Mouse (Mus musculus) thymus, adult 18-20 months (tissue): ENCODE data around the gene Recql5.

Experiments
- DNase-seq, 2 experiments: peaks; one replicate each; pipeline ENCODE4 v3.0.0; 2022; ENCODE audit warnings: mixed read lengths in 2 of 2

Gene Recql5

DNA sequence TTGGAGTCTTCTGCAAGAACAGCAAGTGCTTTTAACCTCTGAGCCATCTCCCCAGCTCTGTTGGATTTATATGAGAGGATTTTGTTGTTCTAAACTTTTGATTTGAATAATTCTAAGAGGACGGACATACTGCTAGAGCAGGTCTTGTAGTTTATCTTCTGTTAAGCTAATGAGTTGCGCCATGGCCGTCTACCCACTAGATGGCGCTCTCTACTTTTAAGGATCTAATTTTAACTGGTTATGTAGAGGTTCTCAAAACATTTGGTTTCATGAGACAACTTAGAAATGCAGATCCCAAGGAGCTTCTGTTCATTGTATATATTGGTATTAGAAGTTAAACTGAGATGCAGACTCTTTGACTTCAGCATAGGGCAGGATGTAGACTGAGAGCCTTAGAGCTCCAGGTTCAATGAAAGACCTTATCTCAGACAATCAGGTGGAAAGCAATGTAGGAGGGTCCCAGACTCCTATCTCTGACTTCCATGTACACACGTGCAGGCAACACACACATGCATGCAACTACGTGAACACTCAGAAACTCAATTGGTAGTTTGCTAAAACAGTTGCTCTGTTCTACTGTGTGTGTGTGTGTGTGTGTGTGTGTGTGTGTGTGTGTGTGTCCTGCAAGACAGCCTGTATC is 6.5 kb upstream of the Recql5 start:
- DNase-seq: peak in 1 of 2 experiments; percentile 25

DNA sequence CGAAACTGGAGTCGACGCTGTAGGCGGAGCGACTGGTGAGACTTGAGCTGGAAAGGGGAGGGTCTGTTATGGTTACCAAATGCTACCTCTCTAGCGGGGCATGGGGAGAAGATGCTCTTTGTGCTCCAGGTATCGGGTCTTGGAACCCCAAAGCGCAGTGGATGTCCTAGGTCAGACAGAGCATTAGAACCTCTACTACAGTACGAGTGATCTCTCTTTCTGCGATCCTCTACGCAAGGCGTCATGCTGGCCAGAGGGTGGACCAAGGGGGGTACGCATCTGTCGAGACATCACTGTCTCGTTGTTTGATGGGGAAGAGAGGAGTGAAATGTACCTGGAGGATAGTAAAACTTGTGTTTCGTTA is 452 bp upstream of the Recql5 start:
- no peak for DNase-seq

DNA sequence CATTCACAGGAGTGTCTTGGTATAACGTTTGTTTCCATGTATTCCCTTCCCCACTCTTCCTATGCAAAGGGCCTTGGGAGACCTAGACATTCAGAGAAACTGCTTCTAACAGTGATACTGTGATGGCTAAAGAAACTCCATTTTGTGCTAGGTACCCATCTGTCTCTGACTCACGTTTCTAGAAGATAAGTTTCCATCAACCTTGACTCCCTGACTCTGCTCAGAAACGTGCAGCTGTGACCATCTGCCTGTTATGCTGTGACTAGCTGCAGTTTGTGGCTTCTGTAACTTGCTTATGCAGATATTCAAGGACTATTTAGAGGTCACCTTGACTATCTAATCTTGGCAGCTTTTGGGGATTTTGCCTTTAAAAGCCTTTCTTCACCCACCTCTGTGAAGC is 2.0 kb downstream of the Recql5 start:
- no peak for DNase-seq

DNA sequence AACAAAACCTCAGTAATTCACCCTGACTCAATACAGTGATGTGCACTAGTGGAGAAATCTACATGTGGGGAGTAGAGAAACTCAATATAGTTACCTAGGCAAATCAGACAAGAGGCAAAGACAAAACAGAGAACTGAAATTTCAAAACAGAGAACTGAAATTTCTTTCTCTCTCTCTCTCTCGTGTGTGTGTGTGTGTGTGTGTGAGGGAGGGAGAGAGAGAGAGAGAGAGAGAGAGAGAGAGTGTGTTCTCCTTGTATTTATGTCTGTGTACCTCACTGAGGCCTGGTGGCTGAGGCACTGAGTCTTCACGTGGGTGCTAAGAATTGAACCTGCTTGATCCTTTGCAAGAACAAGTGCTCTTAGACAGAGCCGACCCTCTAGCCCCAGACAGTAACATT is 3.5 kb downstream of the Recql5 start:
- DNase-seq: no peak

DNA sequence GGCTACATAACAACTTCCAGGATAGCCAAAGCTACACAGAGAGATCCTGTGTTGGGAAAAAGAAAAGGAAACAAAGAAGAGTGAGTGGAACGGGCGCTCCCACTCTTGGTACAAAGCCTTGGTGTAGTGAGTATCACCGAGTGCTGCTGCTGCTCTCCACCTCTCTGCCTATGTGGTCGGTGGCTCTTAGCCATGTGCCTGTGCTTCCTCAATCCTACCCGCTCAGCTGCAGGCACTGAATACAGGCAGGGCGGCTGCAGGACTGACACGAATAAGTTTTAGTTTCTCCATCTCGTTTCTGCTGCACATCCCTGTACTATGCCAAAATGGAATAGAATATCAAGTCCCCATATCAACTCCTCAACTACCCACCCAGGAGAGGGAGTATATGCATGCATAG is 4.2 kb downstream of the Recql5 start:
- no peak for DNase-seq

DNA sequence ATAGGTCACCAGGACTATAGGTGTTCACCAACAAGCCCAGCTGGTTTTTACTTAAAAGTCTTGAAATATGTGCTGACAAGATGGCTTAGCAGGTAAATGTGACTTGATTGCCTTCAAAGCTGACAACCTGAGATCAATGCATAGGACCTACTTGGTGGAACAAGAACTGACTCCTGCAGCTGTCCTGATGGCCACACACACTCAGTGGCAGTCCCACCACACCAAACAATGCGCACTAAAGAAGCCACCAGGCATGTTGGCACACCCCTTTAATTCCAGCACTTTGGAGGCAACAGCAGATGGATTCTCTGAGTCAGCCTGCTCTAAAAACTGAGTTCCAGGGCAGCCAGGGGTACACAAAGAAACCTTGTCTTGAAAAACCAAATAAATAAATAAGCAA is 11.3 kb downstream of the Recql5 start:
- no peak for DNase-seq

DNA sequence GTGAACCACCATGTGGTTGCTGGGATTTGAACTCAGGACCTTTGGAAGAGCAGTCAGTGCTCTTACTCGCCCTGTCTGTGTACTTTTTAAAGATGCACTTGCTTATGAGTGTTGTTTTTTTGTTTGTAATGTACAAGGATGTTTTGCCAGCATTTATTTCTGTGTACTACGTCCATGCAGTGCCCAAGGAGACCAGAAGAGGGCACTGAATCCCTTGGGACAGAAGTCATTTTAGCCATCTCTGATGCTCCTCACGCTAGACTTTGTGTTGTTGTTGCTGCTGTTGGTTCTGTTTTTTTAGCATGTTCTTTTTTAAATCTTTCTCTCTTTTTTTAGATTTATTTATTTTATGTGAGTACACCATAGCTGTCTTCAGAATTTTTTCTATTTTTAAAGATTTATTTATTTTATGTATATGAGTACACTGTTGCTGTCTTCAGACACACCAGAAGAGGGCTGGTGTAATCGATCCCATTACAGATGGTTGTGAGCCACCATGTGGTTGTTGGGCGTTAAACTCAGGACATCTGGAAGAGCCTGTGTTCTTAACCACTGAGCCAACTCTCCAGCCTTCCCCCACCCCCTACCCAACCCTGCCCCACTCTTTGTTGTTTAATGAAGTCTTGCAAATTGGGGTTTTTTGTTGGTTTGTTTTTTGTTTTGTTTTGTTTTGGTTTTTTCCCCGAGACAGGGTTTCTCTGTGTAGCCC is 13.0 kb downstream of the Recql5 start:
- no peak for DNase-seq

DNA sequence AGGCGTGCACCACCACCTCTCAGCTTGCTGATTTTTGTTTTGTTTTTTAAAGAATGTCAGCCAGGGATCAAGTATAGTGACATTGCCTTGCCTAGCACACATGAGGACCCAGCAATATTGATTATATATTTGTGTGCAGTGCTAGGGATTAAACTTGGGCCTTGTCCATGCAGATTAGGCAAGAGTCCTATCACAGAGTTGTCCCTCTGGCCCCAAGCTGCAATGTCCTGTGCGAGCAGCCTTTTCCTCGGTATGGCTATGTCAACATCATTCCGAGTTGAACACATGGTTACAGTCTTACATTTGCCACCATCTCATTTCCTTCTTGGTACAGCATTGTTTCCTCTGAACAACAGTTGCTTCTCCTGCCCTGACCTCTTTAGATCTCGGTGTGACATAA is 14.2 kb downstream of the Recql5 start:
- no peak for DNase-seq

DNA sequence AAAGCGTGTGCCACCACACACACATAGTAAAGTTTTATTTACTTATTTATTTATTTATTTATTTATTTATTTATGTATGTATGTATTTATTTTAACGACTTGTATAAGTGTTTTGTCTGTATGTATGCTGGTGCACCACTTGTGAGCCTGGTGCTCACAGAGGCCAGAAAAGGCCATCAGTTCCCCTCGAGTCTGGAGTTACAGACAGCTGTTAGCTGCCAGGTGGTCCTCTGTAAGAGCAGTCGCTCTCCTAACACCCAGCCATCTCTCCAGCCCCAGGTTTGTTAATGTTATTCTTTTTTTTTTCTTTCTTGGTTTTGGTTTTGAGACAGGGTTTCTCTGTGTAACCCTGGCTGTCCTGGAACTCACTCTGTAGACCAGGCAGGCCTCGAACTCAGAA is 14.6 kb downstream of the Recql5 start:
- no peak for DNase-seq

DNA sequence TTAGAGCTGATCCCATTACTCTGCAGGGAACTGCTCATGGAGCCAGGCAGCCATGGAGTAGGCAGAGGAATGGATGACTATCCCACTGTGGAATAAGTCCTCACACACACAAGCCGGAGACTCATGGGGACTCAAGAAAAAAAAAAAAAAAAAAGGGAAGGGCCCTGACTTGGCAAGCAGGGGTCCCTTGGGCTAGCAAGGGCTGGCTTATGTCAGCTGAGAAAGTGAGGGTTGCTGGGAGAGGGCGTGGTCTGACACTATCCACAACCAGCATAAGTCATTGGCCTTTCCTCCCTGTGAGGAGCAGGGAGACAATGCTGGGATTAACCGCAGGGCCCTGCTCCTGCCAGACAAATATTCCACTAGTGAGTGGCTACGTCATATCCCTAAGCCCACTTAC is 16.7 kb downstream of the Recql5 start:
- DNase-seq: no peak

DNA sequence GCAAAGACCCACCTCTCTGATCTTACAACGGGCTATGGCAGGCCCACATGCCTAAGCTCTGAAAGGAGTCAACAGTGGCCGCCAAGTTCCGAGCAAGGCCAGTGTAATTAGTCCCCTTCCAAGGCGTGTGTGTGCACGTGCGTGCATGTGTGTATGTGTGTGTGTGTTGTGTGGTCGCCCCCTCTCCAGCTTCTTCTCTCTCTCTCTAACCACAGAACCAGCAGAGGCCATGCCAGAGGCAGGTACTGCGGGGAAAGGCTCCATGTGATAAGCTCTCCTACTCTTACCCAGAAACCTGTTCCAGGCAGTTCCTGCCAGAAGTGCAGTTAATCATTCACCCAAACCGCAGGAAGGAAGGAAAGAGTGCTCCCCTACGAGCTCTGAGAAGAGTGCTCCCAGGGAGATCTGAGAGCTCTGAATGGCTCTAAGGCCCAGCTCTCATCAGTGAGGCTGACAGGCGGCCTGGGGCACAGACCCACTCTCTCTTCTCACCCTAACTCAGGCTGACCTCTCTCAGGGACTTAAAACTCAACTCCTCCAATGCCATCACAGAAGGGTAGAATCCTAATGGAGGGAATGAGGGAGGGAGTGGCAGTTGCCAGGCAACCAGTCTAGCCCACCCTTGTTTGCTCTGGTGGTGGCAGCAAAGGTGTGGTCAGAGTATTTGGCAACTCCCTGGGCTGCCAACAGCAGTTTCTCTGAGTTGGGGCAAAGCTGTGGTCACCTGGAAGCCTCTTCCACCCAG is 21.5 kb downstream of the Recql5 start, which contains the start of gene Smim6:
Gene Smim6 (plus strand): TSS at position 386 of the 745 bp plus-strand sequence.
- DNase-seq: no peak

DNA sequence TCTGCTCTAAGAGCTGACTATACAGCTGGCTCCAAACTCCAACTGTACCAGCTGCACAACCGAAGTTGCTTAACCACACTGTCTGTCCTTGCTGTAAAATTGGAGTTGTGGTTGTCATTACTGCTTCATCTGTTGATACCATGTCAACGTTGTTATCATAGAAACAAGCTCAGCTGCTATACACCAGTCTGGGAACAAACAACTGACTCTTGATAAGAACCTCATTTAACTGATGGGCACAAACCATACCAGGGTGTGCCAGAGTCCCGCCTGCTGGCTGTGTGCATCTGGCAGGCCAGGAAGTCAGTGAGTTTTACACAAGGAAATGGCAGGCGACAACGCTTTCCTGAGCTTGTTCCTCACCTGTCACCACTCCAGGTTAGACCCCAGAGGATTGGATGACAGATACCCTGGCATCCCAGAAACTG is 22.1 kb downstream of the Recql5 start:
- peak in 1 of 2 experiments; percentile 49 for DNase-seq

DNA sequence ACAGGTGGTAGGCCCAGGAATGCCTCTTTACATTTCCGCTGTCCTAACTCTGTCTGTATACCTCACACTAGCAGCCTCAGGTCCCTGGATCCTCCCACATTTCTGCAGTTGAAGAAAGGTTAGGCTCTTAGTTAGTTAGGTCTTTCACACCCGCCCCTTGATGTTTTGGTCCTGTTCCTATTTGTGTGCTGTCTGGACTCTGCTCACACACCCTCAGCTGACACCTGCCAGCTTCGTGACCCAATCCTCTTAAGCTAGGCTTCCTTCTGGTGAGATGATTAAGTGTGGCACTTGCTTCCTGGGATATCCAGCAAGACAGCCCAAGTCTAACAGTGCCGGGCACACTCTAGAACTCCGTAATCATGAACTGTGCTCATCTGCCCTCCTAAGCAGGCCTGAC is 26.8 kb downstream of the Recql5 start:
- DNase-seq: no peak

DNA sequence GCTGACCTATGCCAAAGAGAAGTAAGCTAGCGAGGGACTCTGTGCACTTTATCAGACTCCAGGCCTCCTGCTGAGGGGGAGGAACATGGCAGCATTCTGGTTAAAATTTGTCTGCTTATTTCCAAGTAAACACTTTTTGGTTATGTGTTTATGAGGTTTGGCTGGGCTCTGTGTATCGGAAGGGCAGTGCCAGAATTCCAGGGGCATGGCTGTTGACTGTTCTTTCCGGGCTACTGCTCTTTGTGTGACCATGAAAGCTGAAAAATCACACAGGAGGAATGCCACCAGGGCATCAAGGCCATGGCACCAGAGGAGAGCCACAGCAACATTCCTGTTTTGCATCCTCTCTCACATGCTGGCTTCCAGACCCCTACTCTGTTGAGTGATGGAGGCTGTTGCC is 27.2 kb downstream of the Recql5 start:
- no peak for DNase-seq

DNA sequence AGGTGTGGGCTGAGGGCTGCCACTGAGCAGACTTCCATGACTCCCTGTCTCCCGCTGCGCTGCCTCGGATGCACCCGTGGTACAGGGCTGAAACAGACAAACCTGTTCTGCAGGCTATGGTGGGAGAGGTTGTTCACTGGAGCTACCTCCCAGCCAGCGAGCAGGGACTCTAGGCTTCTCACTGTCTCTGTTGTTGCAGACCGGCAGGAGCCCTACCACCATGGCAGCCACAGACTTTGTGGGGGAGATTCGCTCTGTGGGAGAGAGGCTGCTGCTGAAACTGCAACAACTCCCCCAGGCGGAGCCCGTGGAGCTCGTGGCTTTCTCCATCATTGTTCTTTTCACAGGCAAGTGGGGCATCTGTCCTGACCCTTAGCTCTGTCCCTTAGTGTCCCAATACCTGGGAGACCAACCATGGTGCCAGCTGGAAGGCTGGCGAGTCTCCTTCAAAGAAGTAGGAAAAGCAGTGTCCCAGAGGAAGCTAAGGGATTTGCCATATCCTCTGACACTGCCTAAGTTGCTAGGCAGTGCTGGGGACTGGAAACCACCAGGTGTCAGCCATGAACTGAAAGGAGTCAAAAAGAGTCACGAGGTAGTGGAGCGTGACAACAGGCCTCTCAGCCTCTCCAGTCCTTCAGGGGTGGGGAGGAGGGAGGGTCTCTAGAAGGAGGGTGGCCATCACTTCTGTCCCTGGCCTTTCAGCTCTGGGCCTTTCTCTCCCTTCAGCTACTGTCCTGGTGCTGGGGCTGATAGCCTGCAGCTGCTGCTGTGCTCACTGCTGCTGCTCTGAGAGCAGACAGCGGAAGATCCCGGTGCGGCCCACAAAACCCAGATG is 28.1 kb downstream of the Recql5 start:
- no peak for DNase-seq

DNA sequence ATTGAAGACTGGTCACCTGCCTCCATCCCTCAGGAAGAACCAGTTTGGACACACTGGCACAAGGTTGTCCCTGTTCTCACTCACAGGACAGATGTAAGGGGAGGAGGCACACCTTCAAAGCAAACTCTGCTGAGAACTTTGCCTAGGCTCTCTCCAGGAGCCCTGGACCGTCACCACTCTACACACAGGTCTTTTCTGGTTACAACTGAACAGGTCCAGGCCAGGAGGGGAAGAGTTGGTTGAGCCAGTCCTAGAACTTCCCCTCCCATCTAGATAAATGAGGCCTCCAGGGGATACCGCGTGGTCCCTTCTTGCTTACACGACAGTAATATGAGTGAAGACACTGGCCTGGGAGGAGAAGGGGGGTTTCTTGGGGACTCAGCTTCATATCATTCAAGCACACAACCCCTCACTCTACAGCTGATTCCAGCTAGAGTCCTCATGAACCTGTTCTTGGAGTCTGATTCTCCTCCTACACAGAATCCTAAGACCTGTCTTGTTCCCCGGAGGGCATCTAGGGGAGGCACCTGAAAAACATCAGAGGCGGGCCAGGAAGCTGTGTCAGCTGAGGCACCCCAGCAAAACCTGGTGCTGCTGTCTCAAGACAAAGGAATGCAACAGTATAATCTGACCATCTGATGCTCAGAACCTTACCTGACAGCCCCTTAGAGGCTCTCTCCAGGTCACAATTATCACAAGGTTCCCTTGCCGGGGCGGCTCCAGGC is 28.9 kb downstream of the Recql5 start:
- no peak for DNase-seq

DNA sequence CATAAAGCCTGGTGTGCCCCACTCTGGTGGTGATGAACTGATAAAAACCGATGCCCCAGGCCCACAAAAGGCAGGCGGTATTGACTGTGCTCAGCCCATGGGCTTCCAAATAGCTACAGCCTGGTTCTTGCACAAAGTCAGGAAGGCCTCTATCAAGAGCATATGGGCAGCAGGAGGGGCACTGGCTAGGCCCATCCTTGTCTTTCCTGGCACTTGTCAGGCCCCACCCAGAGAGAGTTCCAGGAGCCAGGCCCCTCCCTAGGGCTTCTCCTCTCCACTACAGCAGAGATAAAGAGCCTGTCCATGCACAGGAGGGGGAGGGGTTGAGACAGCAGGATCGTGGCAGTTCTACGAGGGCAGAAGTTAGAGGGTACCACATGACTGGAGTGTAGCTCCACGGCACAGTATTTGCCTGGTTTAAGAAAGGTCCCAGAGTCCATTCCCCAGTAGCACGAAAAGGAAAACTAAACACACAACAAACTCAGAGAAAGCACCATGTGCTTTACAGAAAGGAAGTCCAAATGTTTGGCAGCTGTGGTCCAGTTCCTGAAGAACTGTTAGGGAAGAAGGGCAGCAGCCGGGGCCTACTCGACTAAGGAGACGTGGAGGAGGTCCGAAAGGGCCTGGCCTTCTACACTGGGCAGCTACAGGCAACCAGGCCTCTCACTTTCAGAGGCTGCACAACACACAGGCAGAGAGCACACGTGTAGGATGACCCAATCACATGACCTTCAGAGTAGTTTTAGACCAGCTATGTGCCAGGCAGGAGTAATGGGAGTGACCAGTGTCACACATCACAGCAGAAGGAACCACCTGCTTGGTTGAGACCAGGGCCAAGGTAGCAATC is 29.7 kb downstream of the Recql5 start:
- no peak for DNase-seq

DNA sequence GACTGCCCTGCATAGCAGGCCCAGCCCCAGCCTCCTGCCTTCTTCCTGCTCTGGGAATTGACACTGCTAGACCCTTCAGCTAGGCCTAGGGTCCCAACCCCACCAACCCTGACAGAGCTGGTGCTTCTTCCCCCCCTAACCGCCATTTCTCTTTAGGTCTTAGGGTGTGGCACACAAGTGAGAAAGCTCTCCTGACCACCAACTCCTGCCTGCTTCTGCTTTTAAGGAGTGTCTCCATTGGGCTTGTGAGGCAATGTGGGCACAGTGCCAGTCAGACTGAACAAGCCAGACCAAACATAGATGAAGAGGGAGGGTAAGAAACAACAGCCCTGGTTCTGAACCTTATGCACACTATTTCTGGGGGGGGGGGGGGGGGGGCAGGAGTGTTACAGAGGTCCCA is 30.4 kb downstream of the Recql5 start:
- no peak for DNase-seq

DNA sequence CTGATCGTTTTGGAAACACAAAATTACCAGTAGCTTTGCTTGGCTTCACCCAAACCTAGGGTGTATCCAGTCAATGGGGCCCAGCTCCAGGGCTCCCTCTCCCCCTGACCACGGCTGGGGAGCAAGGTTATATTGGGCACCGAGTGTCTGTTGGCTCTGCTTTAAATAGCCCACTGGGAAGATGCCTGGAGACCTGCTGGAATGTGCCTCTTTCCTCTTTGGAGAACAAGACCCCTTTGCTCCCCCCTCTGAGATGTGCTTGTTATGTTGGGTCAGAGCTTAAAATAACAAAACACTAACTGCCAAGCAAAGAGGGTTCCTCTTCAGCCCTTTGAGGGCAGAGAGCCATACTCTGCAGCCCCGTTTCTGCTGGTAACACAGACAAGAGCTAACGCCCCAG is 31.1 kb downstream of the Recql5 start:
- no peak for DNase-seq

DNA sequence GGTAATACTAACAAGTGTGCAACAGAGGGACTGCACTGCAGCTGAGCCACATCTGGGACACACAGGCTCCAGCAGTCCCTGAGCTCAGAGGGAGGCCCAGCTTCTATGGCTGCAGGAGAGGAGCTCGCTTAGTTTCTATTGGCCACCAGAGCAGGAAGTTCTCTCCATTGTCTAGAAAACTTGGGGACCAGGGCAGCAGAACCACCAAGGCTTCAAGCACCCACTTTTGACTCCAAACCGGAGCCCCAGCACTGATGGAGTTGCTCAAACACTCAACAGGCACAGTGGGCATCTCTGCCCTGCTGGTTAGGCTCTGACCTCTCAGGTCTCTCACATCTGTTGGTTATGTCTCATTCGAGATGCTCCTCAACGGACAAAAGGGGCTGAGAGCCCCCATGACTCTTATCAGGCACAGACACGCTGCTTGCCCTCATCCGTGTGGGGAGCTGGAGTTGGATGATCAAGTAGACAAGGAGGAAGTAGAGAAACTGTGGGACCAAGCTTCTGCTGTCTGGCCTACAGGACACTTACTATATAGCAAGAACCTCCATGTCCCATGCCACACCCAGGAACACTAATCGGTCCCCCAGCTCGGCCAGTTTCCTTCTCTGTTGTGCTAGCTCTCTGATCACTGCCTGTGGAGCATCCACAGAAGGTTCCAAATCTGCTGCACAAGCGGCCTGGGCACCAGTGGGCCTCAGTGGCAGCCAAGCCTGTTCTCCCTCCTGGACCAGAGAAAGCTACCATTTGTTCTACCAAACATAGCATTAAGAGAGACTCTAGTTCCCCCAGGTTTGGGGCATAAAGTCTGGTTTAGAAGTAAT is 31.7 kb downstream of the Recql5 start:
- no peak for DNase-seq
